Mouse (Mus musculus) C2C12 (cell line): ENCODE measurements around the gene Bcl2l1.

Experiments
- CEBPB ChIP-seq: IDR thresholded peaks from one replicate; pipeline ENCODE4 v1.6.1; 2011; ENCODE audit warnings: low read depth, mild to moderate bottlenecking, control low read depth, moderate library complexity
- CTCF ChIP-seq: IDR thresholded peaks from one replicate; pipeline ENCODE4 v1.5.1; 2011; ENCODE audit not compliant: control insufficient read depth, insufficient read depth, insufficient read length
- FOSL1 ChIP-seq: IDR thresholded peaks from one replicate; pipeline ENCODE4 v1.8.0; 2011; ENCODE audit warnings: mild to moderate bottlenecking, low read length; ENCODE audit not compliant: poor library complexity, insufficient read depth, severe bottlenecking
- MAX ChIP-seq: IDR thresholded peaks from one replicate; pipeline ENCODE4 v1.6.1; 2011; ENCODE audit warnings: mild to moderate bottlenecking, control low read depth
- MYOD1 ChIP-seq: IDR thresholded peaks from one replicate; pipeline ENCODE4 v1.6.1; 2011; ENCODE audit warnings: low read depth; ENCODE audit not compliant: control insufficient read depth, insufficient read length
- MYOG ChIP-seq: IDR thresholded peaks from one replicate; pipeline ENCODE4 v1.6.1; 2011; ENCODE audit not compliant: control insufficient read depth, insufficient read length; ENCODE audit errors: extremely low read depth
- USF1 ChIP-seq: IDR thresholded peaks from one replicate; pipeline ENCODE4 v1.6.1; 2011; ENCODE audit warnings: low read depth, mild to moderate bottlenecking, control low read depth, moderate library complexity

- TF ChIP-seq MYOD1: no peak
- no peak for TF ChIP-seq CTCF
- no peak for TF ChIP-seq CEBPB
- TF ChIP-seq MYOG: no peak
- TF ChIP-seq USF1: no peak
- no peak for TF ChIP-seq MAX
- TF ChIP-seq FOSL1: no peak
Observed at GRCm38 (mm10) chr2:152815879-152816656, 15.5 kb downstream of the Bcl2l1 start.
